Mouse (Mus musculus) heart, postnatal 0 days (tissue): ENCODE measurements at regions not wholly inside any gene's neighbourhood (a gene's known extent, or its start where the extent isn't known, plus 50 kb on each side); places are given as distances from the start of the nearest gene placed in this dataset.

Source experiments
- CTCF ChIP-seq: IDR thresholded peaks from 2 replicates; pipeline ENCODE4 v1.5.1; 2016; ENCODE audit warnings: antibody characterized with exemption, control low read depth, low read depth
- EP300 ChIP-seq: IDR thresholded peaks from 2 replicates; pipeline ENCODE4 v1.6.1; 2016; ENCODE audit warnings: antibody characterized with exemption, low read depth

- TF ChIP-seq CTCF (no peak), EP300 (no peak)
Observed at GRCm38 (mm10) chr5:40779902-40780301, 928.1 kb downstream of the Rab28 start.
